Mouse (Mus musculus): Measurements from ENCODE around the gene Adam15. TPM values are rescaled to one million over a fixed set of nuclear protein-coding genes. Genes with fewer than 3 reads are reported as not detected.

The Adam15 gene
- polyA plus RNA-seq, 1 experiment from 2014 or later, result 33.9 TPM

GRCm38 (mm10) chr3:89380711-89381110, 30.9 kb upstream of the Adam15 start:
- 90% methylated on average over 18 of the region's 18 CpGs for WGBS
- Histone ChIP-seq H3K27me3 (replicated peaks; ENCODE audit: control insufficient read depth, insufficient read depth, low read length) (no peaks in the 10 kb centered on the region), H3K4me3 (ENCODE audit: low read depth, low read length) (no peak overlapping the region), H3K9me3 (ENCODE audit: control insufficient read depth) (no peaks in the 10 kb centered on the region), H3K36me3 (ENCODE audit: control insufficient read depth, insufficient read depth) (peaks cover 43% of the 10 kb centered on the region), H3K9ac (ENCODE audit: low read depth, low read length) (no peak overlapping the region), H3K27ac (ENCODE audit: low read depth, low read length) (no peak overlapping the region), H3K4me1 (replicated peaks; ENCODE audit: control insufficient read depth, insufficient read depth, low read length) (peaks cover 9% of the 10 kb centered on the region), H3K4me2 (replicated peaks; ENCODE audit: low read depth) (no peak overlapping the region)
- no peak for ATAC-seq
- TF ChIP-seq CTCF (IDR thresholded peaks at IDR 0.05; ENCODE audit: low read depth), result no peak

DNA sequence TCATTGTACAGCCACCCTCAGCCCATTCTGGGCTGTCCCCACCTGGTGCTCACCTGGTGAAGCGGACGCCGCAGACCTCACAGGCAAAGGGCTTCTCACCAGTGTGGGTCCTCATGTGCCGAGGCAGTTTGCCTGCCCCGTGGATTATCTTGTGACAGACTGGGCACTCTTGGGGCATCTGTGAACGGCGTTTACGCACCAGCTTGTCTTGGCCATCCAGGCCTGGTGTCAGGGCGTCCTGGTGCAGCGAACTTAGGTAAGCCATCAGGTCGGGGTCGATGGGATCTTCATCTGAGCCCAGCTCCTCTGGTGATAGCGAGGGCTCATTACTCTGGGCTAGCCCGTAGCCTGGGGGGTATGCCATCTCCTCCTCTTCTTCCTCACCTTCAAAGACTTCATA, 30.5 kb upstream of the Adam15 start:
- no peak for TF ChIP-seq CTCF (IDR thresholded peaks at IDR 0.05; ENCODE audit: low read depth)
- Histone ChIP-seq H3K4me3 (ENCODE audit: low read depth, low read length) (no peak overlapping the region), H3K9ac (ENCODE audit: low read depth, low read length) (no peak overlapping the region), H3K27me3 (replicated peaks; ENCODE audit: control insufficient read depth, insufficient read depth, low read length) (no peaks in the 10 kb centered on the region), H3K4me2 (replicated peaks; ENCODE audit: low read depth) (no peak overlapping the region), H3K4me1 (replicated peaks; ENCODE audit: control insufficient read depth, insufficient read depth, low read length) (peaks cover 9% of the 10 kb centered on the region), H3K36me3 (ENCODE audit: control insufficient read depth, insufficient read depth) (peaks cover 43% of the 10 kb centered on the region), H3K9me3 (ENCODE audit: control insufficient read depth) (no peaks in the 10 kb centered on the region), H3K27ac (ENCODE audit: low read depth, low read length) (no peak overlapping the region)
- WGBS, result 89% methylated on average over 14 of the region's 14 CpGs
- no peak for ATAC-seq

DNA sequence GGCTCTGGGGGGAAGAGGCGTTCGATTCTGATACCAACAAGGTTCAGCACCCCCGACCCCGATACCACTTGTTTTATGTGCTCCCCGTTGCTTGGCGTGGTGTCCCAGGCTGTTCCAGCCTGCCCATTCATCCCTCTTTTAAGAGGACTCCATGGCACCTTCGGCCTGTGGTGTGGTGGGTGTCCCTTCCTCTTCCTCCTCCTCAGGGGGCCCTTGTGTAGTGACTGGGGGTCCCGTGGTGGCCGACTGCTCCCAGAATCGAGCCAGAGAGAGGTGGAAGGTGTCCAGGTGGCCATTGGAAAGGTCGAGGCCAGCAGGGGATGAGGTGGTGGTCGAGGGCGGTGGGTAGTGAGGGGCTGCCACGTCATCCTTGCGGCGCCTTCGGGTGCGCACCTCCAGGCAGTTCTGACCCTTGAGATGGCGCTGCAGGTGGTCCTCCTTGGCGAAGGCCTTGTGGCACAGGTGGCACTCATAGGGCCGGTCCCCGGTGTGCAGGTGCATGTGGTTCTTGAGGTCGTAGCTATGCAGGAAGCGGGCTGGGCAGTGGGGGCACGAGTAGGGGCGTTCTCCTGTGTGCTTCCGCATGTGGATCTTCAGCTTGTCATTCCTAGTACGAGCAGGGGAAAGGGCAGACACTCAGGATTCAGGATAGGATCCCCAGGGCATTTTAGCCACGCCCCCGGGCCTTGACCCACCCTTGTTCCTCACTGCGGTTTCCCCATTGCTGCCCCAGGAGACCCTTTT, 29.8 kb upstream of the Adam15 start:
- Histone ChIP-seq H3K36me3 (ENCODE audit: control insufficient read depth, insufficient read depth) (peaks cover 41% of the 10 kb centered on the region), H3K4me1 (replicated peaks; ENCODE audit: control insufficient read depth, insufficient read depth, low read length) (peaks cover 9% of the 10 kb centered on the region), H3K4me3 (ENCODE audit: low read depth, low read length) (no peak overlapping the region), H3K9me3 (ENCODE audit: control insufficient read depth) (no peaks in the 10 kb centered on the region), H3K9ac (ENCODE audit: low read depth, low read length) (no peak overlapping the region), H3K27ac (ENCODE audit: low read depth, low read length) (0 out of 2 replicates have a peak overlapping the region, but pooled peaks have one; percentile 62), H3K27me3 (replicated peaks; ENCODE audit: control insufficient read depth, insufficient read depth, low read length) (no peaks in the 10 kb centered on the region), H3K4me2 (replicated peaks; ENCODE audit: low read depth) (no peak overlapping the region)
- WGBS, result 84% methylated on average over 31 of the region's 31 CpGs
- no peak for TF ChIP-seq CTCF (IDR thresholded peaks at IDR 0.05; ENCODE audit: low read depth)
- no peak for ATAC-seq

DNA sequence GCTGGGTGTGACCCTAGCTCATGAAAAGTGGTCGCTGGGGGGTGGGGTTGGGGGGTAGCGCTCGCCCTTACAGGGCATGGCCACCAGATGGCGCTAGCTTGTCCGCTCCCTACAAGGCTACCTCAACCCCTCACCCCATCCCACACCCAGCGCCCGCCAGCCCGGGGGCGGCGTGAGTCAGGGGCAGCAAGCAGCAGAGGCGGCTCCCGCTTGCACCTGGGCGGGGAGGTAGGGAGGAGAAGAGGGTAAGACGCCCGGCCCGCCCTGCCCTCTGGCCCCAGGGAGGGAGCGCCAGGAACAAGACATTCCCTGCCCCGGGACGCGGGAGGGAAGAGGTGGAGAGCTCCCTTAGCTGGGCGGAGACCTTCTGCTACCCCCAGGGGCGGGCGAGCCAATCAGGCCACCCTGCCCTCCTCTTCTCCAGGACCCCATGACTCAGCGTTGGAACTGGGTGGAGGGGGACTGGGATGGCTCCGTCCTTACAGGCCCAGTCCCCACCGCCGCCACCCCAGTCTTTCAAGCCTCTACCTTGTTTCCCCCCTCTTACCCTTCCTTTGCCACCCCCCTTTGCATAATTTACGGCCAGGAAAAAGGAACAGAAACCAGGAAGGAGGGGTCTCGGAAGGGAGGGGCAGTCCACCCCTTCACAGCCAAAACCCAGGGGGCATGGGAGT, 28.7 kb upstream of the Adam15 start:
- 4% methylated on average over 24 of the region's 29 CpGs for WGBS
- TF ChIP-seq CTCF (IDR thresholded peaks at IDR 0.05; ENCODE audit: low read depth), result peak; percentile 96
- Histone ChIP-seq H3K4me2 (replicated peaks; ENCODE audit: low read depth) (peak overlapping the region; percentile 68), H3K4me1 (replicated peaks; ENCODE audit: control insufficient read depth, insufficient read depth, low read length) (peaks cover 9% of the 10 kb centered on the region; the same call in 1 of the 2 replicates), H3K9me3 (ENCODE audit: control insufficient read depth) (no peaks in the 10 kb centered on the region), H3K9ac (ENCODE audit: low read depth, low read length) (peak overlapping the region; percentile 22; the same call in 1 of the 2 replicates), H3K36me3 (ENCODE audit: control insufficient read depth, insufficient read depth) (peaks cover 33% of the 10 kb centered on the region), H3K4me3 (ENCODE audit: low read depth, low read length) (peak overlapping the region; percentile 45), H3K27me3 (replicated peaks; ENCODE audit: control insufficient read depth, insufficient read depth, low read length) (no peaks in the 10 kb centered on the region), H3K27ac (ENCODE audit: low read depth, low read length) (peak overlapping the region; percentile 62)
- peak; percentile 84 for ATAC-seq

DNA sequence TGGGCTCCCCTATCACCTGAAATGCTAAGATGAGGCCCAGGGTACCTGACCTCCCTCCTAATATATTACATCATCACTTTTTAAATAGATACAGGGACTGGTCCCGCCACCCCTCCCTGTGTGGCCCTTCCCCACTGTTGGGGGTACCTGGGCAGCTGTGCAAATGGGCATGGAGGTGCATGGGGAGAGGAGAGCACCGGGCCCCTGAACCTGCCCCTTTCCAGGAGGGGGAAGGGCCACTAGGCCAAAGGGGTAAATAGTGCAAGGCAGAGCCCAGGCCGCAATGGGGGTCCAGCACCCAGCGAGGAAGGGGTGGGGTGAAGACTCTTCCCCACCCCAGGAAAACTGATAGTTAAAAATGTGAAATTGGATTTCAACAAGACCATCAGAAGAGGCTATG, 28.0 kb upstream of the Adam15 start:
- no peak overlapping the region for H3K27ac ChIP-seq (ENCODE audit: low read depth, low read length)
- no peak overlapping the region for H3K4me3 ChIP-seq (ENCODE audit: low read depth, low read length)

DNA sequence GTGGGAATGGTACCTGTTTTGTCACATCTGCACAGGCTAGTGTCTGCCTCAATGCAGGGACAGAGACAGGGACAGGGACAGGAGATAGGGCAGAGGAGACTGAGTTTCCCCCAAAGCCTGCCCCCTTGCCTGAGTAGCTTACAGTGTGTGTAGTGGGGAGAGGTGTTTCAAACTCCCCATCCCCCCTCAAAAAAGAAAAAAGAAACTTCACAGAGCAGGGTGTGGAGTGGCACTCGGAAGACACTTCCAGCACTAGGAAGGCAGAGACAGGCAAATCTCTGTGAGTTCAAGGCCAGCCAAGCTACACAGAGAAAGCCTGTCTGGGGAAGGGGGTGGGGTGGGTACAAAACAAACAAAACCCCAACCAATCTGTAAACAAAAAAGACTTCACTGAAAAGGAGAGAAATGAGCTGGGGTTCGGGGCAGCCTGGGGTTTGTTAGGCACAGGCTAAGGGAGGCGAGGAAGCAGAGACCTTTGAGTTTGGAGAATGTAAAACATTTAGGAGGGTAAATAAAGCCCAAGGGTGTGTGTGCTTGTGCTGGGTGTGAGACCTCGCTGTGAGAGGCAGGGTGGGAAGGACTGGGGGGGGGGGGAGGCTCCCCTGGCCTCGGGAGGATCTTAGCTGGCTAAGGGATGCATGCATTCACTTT, 23.9 kb upstream of the Adam15 start:
- Histone ChIP-seq H3K4me1 (replicated peaks; ENCODE audit: control insufficient read depth, insufficient read depth, low read length) (peaks cover 6% of the 10 kb centered on the region; the same call in 1 of the 2 replicates), H3K27ac (ENCODE audit: low read depth, low read length) (no peak overlapping the region), H3K9ac (ENCODE audit: low read depth, low read length) (no peak overlapping the region), H3K9me3 (ENCODE audit: control insufficient read depth) (no peaks in the 10 kb centered on the region), H3K4me3 (ENCODE audit: low read depth, low read length) (no peak overlapping the region), H3K36me3 (ENCODE audit: control insufficient read depth, insufficient read depth) (peaks cover 5% of the 10 kb centered on the region), H3K4me2 (replicated peaks; ENCODE audit: low read depth) (no peak overlapping the region), H3K27me3 (replicated peaks; ENCODE audit: control insufficient read depth, insufficient read depth, low read length) (no peaks in the 10 kb centered on the region)
- WGBS, result 35% methylated on average over 5 of the region's 5 CpGs
- ATAC-seq, result no peak
- TF ChIP-seq CTCF (IDR thresholded peaks at IDR 0.05; ENCODE audit: low read depth), result no peak

More for the DNA sequence above, 28.0 kb upstream of the Adam15 start:
- Histone ChIP-seq H3K9me3 (ENCODE audit: control insufficient read depth) (no peaks in the 10 kb centered on the region), H3K4me2 (replicated peaks; ENCODE audit: low read depth) (peak overlapping the region; percentile 68; the same call in 1 of the 2 replicates), H3K36me3 (ENCODE audit: control insufficient read depth, insufficient read depth) (peaks cover 32% of the 10 kb centered on the region), H3K4me1 (replicated peaks; ENCODE audit: control insufficient read depth, insufficient read depth, low read length) (peaks cover 9% of the 10 kb centered on the region; the same call in 1 of the 2 replicates), H3K27me3 (replicated peaks; ENCODE audit: control insufficient read depth, insufficient read depth, low read length) (no peaks in the 10 kb centered on the region), H3K9ac (ENCODE audit: low read depth, low read length) (no peak overlapping the region)
- 76% methylated on average over 4 of the region's 4 CpGs for WGBS
- ATAC-seq, result peak; percentile 2; the same call in 1 of the 2 replicates
- no peak for TF ChIP-seq CTCF (IDR thresholded peaks at IDR 0.05; ENCODE audit: low read depth)
